Mouse (Mus musculus) liver, adult 2 months (tissue): Measurements from ENCODE around the gene Sdk2.

Source experiments
- CTCF ChIP-seq: fragments of 200-500 bp; IDR thresholded peaks from 2 replicates; pipeline ENCODE4 v1.5.1; 2011; ENCODE audit warnings: low read depth, low read length, control low read depth
- POLR2A ChIP-seq: fragments of 200-500 bp; IDR thresholded peaks from 2 replicates; pipeline ENCODE4 v1.6.1; 2011; ENCODE audit warnings: low read length, control low read depth; ENCODE audit not compliant: insufficient read depth; ENCODE audit errors: extremely low read depth

DNA sequence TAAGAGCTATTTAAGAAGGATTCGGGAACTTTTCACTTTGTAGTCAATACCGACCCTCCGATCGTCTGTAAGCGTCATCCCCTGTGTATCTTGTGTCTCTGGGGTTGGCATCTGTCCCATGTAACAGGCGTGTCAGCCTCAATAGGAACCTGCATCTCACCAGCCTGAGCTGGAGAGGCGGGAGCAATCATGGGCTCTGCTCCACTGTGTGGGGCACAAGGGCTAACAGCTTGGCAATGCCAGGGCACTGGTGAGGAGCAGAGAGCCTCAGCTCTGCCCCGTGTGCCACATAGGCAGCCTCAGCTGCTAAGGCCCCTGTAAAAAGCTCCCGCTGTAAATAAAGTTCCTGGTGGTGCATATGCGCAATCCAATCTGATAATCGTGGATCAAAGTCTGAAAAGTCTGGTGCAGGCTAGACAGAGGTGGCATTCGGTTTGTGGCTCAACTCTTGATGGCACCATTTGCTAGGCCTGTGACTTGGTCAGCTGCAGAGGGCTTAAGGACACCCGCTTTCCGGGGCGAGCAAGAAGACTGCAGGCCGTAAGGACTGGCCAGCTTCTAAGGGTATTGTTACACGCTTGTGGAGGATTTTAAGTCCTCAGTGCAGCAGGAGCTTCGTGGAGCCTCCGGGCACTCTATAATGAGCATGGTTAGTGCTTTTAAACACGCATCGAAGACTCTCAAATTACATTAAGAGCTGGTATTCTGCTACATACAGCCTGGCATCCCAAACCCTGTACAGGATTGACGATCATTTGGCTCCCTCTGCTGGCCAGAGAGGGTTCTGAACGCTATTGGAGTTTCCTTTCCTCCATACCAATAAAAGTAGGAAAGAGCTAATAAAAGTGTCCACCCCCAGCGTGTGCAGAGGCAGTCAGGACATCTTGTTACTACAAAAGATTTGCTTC is 256.0 kb downstream of the Sdk2 start:
- TF ChIP-seq POLR2A, result no peak
- peak; percentile 62; the same call in 1 of the 2 replicates for TF ChIP-seq CTCF
